Mouse (Mus musculus) embryo, embryonic 9.5 days (tissue): ENCODE results near the gene Timm17a.

Source experiments
- DNase-seq: peaks from one replicate; pipeline ENCODE4 v3.0.0-alpha.2; 2017; ENCODE audit errors: extremely low spot score

Timm17a gene

GRCm38 (mm10) chr1:135313284-135314031 lies at the start of gene Timm17a:
Gene Timm17a, minus strand, starts transcription at chr1:135313778.
- DNase-seq = peak; percentile 94

GRCm38 (mm10) chr1:135362115-135362514 lies 48.5 kb upstream of the Timm17a start:
- no peak for DNase-seq

- no peak for DNase-seq
Observed at GRCm38 (mm10) chr1:135361491-135361890, 47.9 kb upstream of the Timm17a start.

- no peak for DNase-seq
Observed at GRCm38 (mm10) chr1:135359071-135359470, 45.5 kb upstream of the Timm17a start.

- DNase-seq = no peak
Observed at GRCm38 (mm10) chr1:135351953-135352352, 38.4 kb upstream of the Timm17a start.

- DNase-seq = no peak
Observed at GRCm38 (mm10) chr1:135347498-135348169, 34.1 kb upstream of the Timm17a start.

- no peak for DNase-seq
Observed at GRCm38 (mm10) chr1:135346891-135347290, 33.3 kb upstream of the Timm17a start.

- no peak for DNase-seq
Observed at GRCm38 (mm10) chr1:135344026-135344425, 30.4 kb upstream of the Timm17a start.

- no peak for DNase-seq
Observed at GRCm38 (mm10) chr1:135341947-135342346, 28.4 kb upstream of the Timm17a start.

- no peak for DNase-seq
Observed at GRCm38 (mm10) chr1:135330578-135330977, 17.0 kb upstream of the Timm17a start.

GRCm38 (mm10) chr1:135328368-135328767 lies 14.8 kb upstream of the Timm17a start:
- no peak for DNase-seq

- no peak for DNase-seq
Observed at GRCm38 (mm10) chr1:135325934-135326333, 12.4 kb upstream of the Timm17a start.

- DNase-seq = peak; percentile 71
Observed at GRCm38 (mm10) chr1:135324571-135324970, 11.0 kb upstream of the Timm17a start, which contains the start of gene Lmod1. Gene Lmod1, plus strand, starts transcription at chr1:135324807.

GRCm38 (mm10) chr1:135323367-135323901 lies 9.9 kb upstream of the Timm17a start:
- DNase-seq = no peak

GRCm38 (mm10) chr1:135312201-135312600 lies 1.4 kb downstream of the Timm17a start:
- no peak for DNase-seq

GRCm38 (mm10) chr1:135311356-135311755 lies 2.2 kb downstream of the Timm17a start:
- no peak for DNase-seq

- no peak for DNase-seq
Observed at GRCm38 (mm10) chr1:135290908-135291307, 22.7 kb downstream of the Timm17a start.

- DNase-seq = no peak
Observed at GRCm38 (mm10) chr1:135286311-135286710, 27.3 kb downstream of the Timm17a start.

GRCm38 (mm10) chr1:135283826-135284291 lies 29.7 kb downstream of the Timm17a start, which contains the start of gene Rnpep:
Gene Rnpep, minus strand, starts transcription at chr1:135284084.
- DNase-seq = peak; percentile 85

GRCm38 (mm10) chr1:135283287-135283825 lies 30.2 kb downstream of the Timm17a start:
- peak; percentile 76 for DNase-seq

- DNase-seq = no peak
Observed at GRCm38 (mm10) chr1:135282536-135283286, 30.9 kb downstream of the Timm17a start.

- DNase-seq = no peak
Observed at GRCm38 (mm10) chr1:135281841-135282240, 31.7 kb downstream of the Timm17a start.
